Mouse (Mus musculus): ENCODE data around the gene Serpinb2.

DNA sequence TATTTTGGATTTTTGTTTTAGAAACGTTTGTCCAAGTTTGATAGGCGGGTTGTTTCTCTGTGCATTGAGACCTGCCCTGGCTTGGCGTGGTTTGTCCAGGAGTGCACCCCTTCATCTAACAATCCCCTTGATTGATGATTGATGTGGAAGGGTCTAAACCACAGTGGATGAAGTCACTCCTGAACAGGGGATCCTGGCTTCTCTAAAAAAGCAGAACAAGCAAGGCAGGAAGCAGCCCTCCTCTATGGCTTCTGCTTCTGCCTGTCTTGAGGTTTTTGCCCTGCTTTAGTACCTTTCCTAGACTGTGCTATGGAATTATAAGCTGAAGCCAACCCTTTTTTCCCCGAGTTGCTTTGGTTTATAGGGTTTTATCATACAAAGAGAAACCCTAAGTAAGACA is 14.4 kb downstream of the Serpinb2 start:
- TF ChIP-seq CTCF (IDR thresholded peaks at IDR 0.05; ENCODE audit: extremely low read depth, insufficient read depth, insufficient read length, insufficient replicate concordance), result no peak
- no peak for TF ChIP-seq POLR2A (IDR thresholded peaks at IDR 0.05; ENCODE audit: low read depth, low read length)
